Mouse (Mus musculus) kidney, adult 2 months (tissue): ENCODE data around the gene Prr29.

Source experiments
- CTCF ChIP-seq: fragments of 200-500 bp; conservative IDR thresholded peaks from 2 replicates; pipeline ENCODE4 v1.5.1; 2011; ENCODE audit warnings: low read depth, mild to moderate bottlenecking, control low read depth, low read length, moderate library complexity, mixed read lengths; ENCODE audit not compliant: insufficient read depth, insufficient read length
- POLR2A ChIP-seq: fragments of 200-500 bp; IDR thresholded peaks from one replicate; pipeline ENCODE4 v1.6.1; 2011; ENCODE audit warnings: low read depth, low read length, control low read depth

DNA sequence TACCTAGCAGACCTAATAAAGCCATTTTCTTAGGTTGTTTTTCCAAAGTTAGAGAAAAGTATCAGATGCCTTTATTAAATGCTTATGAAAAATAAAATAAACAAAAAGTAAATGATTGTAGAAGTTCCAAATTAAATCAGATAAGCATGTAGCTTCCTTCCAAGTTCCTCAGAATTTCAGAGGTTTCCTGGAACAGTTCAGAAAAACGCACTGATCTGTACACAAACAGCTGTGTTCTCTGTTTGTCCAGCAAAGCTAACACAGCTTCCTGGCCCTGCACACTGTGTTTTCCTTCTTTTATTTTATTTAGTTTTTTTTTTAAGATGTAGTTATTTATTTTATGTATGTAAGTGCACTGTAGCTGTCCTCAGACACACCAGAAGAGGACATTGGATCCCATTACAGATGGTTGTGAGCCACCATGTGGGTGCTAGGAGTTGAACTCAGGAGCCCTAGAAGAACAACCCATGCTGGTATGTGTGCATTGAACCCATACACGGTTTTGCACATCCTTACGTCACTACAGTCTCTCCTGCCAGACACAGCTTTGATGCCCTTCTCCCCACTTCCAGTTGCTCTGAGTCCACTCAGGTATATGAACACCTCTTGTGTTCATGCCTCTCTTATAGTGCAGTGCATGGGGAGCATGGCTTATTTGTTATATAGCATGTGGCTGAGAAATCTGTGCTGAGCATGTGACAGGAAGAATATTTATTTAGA is 47.5 kb downstream of the Prr29 start:
- TF ChIP-seq POLR2A (no peak), CTCF (no peak)
